Mouse (Mus musculus) embryonic fibroblast, embryonic 13.5 days (primary cell): ENCODE results near the gene Ror2. TPM values are rescaled to one million over a fixed set of nuclear protein-coding genes. Genes with fewer than 3 reads are reported as not detected.

ENCODE experiments used
- H3K27ac ChIP-seq: 2 replicates; pipeline ENCODE4 v1.5.1; 2012; ENCODE audit warnings: low read length, control low read depth, inconsistent platforms; ENCODE audit not compliant: insufficient read depth
- H3K4me1 ChIP-seq: 2 replicates; pipeline ENCODE4 v1.6.1; 2011; ENCODE audit warnings: low read length; ENCODE audit not compliant: control insufficient read depth, insufficient read depth
- H3K4me3 ChIP-seq: 2 replicates; pipeline ENCODE4 v1.5.1; 2011; ENCODE audit warnings: mild to moderate bottlenecking, control low read depth, low read length; ENCODE audit not compliant: insufficient read depth
- CTCF ChIP-seq: IDR thresholded peaks from 2 replicates; pipeline ENCODE4 v1.5.1; 2011; ENCODE audit warnings: mild to moderate bottlenecking, control low read depth, low read length, moderate library complexity, borderline replicate concordance; ENCODE audit not compliant: insufficient read depth
- POLR2A ChIP-seq: IDR thresholded peaks from 2 replicates; pipeline ENCODE4 v1.6.1; 2011; ENCODE audit warnings: low read depth, mild to moderate bottlenecking, control low read depth, low read length, moderate library complexity
- polyA plus RNA-seq: library from polyadenylated mRNA; stranded (reverse); fragments of >200 nt; gene quantifications from 2 replicates; pipeline ENCODE4 v1.2.4, GENCODE M21; 2011; ENCODE audit warnings: low read depth; ENCODE audit not compliant: missing spikeins, insufficient read length

Gene Ror2
- polyA plus RNA-seq, 1 experiment = 27.2 TPM

DNA sequence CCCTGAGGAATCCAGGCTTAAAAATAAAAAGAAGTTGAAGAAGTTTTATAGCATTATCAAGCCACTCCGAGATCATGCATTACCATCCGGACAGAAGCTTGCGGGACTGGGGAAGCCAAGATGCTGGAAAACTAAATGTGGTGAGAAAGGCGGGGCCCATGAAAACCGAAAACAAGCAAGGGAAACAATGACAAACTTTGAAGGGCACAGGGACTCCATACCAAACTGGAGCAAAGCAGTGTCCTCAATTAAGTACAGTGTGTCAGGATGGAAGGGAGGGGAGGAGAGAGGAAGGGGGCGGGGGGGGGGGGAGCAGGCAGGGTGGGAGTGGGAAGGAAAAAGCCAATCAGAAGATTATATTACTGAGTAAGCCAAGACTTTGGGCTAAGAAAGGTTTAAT, 126.4 kb downstream of the Ror2 start:
- TF ChIP-seq POLR2A = no peak
- TF ChIP-seq CTCF = no peak
- peaks cover 9% of the 10 kb centered on the region for H3K4me1 ChIP-seq
- H3K27ac ChIP-seq = no peak overlapping the region
- H3K4me3 ChIP-seq = no peak overlapping the region

DNA sequence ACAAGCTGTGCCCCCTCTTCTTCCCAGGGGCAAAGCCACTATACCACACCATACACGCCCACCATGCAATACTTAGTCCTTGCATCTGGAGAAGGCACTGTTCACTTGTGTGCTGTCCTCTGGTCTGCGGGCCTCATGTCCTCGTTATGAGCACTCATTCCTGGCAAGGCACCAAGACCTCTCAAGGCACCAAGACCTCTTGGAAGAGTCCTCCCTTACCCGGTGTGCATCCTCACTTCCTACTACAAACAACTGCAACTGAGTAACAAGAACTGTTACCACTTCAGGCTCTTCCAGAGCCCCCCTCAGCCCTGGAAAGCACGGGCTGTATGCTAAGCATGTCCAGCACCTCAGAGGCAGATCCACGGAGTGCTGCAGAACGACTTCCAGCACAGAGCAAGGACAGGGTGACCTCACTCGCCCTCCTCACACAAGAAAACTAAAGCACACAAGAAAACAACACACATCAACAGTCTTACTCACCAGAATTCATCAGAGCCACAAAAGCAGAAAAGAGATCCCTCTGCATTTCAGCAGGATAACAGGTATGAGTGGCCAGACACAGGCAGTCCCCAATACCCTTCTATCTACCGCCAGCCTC, 127.4 kb downstream of the Ror2 start:
- Histone ChIP-seq H3K27ac (no peak overlapping the region), H3K4me3 (no peak overlapping the region), H3K4me1 (peaks cover 13% of the 10 kb centered on the region)
- TF ChIP-seq POLR2A = no peak

DNA sequence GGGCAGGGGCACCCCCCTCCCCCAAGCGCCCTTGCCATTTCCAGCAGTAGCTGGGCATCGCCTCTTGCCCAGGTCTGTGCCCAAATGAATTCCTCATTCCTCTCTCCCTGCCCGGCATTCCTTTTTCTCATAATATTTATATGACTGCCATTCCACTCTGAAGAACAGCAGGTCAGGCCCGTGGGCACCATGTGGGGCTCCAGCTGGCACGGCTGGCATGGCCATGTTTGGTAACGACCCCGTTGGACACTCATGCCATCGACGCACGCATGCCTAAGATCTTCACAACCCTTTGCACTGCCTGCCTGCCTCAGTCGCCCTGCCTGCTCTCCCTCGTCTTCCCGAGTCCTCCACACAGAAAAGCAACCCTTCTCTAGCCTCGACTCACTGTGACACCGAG, 129.0 kb downstream of the Ror2 start:
- Histone ChIP-seq H3K4me3 (no peak overlapping the region), H3K27ac (no peak overlapping the region), H3K4me1 (peaks cover 11% of the 10 kb centered on the region)
- no peak for TF ChIP-seq POLR2A
- no peak for TF ChIP-seq CTCF

DNA sequence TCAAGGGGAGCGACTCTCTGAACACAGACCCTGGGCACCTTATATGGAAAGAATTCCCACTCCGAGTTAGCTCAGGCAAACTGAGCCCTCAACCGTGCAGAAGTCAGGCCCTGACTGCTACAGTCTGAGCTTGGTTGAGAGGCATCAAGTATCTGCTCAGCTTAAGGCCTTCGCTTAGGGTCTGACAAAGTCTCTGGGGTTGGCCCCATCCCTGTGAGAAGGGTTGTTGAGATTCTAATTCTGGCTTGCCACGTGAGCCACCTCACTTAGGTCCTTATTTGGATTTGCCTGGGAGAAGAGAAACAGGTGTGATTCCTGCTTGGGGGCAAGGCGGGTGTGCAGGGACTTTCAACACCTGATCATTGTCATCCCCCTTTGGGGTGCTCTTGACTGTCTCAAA, 129.6 kb downstream of the Ror2 start:
- Histone ChIP-seq H3K27ac (no peak overlapping the region), H3K4me1 (peaks cover 11% of the 10 kb centered on the region), H3K4me3 (no peak overlapping the region)
- TF ChIP-seq CTCF (no peak), POLR2A (no peak)

DNA sequence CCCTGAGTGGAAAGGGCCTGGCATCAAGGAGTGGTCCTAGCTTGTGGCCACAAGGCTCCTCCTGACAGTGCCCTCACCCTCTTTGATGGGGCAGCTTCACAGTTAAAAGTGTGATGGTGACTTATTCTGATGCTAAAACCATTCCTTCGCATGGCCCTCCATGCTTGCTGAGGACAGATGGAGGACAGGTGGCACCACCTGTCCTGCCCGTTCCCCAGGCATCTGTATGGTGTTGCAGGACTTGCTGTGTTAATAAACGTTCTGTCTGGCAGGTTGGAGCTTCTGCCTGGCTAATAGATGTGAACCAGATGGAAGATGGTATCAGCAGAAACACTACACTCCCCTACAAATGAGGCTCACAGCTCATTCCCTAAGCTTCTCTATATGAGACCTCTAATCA, 140.4 kb downstream of the Ror2 start:
- Histone ChIP-seq H3K27ac (no peak overlapping the region), H3K4me1 (no peaks in the 10 kb centered on the region), H3K4me3 (no peak overlapping the region)
- no peak for TF ChIP-seq POLR2A
- no peak for TF ChIP-seq CTCF

DNA sequence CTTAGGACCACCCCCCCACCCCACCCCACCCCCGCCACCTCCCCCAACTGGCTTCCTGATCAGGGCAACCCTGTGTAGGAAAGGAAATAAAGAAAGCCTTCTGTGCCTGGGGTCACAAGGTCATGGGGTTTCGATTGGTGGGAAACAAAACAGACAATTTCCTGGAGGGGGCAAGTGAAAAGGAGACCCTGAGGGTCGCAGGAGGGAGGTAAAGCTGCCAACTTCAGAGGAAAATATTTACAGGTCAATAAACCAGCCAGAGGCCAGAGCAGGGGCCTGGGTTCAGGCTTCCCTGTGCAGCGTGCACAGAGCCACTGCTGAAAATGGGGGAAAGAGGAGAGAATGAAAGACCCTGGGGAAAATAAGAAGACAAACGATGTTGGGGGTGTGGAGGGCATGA, 142.8 kb downstream of the Ror2 start:
- no peak overlapping the region for H3K27ac ChIP-seq
- TF ChIP-seq POLR2A (no peak), CTCF (no peak)
- no peak overlapping the region for H3K4me3 ChIP-seq
- H3K4me1 ChIP-seq = no peaks in the 10 kb centered on the region

DNA sequence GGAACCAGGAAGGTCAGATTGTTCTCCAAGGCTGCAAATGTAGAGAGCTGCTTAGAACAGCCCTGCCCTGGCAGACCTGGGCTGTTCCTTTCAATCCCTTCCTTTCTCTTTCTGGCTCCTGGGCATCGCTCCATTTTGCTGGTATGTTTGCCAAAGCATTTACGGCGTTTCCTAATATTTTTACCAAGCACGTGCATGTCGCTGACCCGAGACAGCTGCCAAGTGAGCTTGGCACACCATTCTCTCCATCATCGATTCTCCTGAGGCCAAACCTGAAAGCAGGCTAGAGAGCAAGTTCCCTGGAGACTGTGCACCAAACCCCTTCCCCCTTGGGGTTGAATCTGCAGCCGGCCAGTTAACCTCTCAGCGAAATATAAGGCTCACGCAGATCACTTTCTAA, 143.7 kb downstream of the Ror2 start:
- Histone ChIP-seq H3K27ac (no peak overlapping the region), H3K4me3 (no peak overlapping the region), H3K4me1 (no peaks in the 10 kb centered on the region)
- TF ChIP-seq CTCF = no peak
- TF ChIP-seq POLR2A = no peak

DNA sequence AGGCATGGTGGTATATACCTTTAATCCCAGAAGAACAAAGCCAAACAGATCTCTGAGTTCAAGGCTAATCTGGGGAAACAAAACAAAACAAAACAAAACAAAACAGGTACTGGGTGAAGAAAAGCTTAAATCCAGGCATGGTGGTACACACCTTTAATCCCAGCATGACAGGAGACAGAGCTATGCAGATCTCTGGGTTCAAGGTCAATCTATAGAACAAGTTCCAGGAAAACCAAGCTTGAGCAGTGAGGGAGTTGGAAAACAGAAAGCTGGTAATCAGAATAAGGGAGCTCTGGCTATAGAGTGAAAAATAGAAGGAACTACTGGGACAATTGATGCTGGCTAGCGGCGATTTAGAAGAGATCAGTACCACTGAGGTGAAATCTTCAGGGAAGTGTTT, 145.6 kb downstream of the Ror2 start:
- no peak overlapping the region for H3K4me3 ChIP-seq
- no peaks in the 10 kb centered on the region for H3K4me1 ChIP-seq
- no peak overlapping the region for H3K27ac ChIP-seq
- no peak for TF ChIP-seq CTCF
- TF ChIP-seq POLR2A = no peak

DNA sequence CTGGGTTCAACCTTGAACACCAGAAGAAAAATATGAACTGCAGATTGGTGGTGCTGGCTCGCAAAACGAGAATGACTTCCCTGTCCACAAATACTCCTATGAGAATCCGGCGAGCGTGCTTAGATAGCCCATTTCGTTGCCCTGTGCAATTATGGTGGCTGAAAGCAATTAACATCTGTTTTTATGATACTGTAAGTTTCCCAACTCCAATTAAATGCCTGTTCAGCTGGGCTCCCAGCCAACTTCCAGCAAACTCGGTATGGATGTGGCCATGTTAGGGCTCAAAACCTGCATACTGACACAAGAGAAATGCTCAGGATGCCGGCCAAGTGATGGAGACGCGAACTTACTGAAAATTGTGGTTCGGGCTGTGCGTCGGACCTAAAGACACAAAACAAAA, 155.4 kb downstream of the Ror2 start:
- H3K27ac ChIP-seq = no peak overlapping the region
- TF ChIP-seq CTCF = no peak
- TF ChIP-seq POLR2A = no peak
- H3K4me3 ChIP-seq = no peak overlapping the region
- no peaks in the 10 kb centered on the region for H3K4me1 ChIP-seq

DNA sequence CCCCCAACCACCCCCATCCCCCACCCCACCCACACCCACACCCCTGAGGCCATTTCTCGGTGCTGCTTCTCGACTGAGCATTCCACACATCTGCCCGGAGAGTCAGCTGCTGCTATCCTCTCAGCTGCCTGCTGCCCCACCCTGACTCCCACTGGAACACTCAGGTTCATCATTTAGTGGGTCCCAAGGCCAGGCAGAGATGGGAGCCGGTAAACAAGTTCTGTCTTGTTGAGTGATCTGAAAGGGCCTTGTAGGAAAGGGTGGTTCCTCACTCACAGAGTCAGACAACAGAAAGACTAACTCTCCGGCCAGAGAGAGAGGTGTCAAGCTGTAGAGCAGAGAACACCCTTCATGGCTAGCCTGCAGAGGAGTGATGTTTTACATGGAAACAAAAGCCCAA, 155.9 kb downstream of the Ror2 start:
- TF ChIP-seq POLR2A (no peak), CTCF (no peak)
- H3K4me1 ChIP-seq = no peaks in the 10 kb centered on the region
- H3K27ac ChIP-seq = no peak overlapping the region
- no peak overlapping the region for H3K4me3 ChIP-seq

DNA sequence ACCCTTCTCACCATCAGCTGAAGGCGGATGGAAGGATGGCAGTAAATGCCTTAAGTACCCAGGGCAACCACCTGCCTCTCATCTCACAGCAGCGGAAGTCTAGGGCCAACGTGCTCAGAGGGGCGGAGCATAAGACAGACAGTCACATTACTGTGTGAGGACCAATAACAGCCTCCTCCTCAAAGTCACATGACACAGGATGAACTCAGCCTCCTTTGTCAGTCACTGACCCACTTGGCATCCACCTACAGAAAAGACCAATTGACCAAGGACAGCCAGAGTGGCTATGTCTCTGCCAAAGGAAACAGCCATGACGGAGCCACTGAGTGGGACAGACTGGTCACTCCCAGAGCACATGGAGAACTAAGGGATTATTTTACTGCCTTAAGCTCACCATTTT, 160.3 kb downstream of the Ror2 start:
- no peak overlapping the region for H3K4me3 ChIP-seq
- H3K27ac ChIP-seq = no peak overlapping the region
- H3K4me1 ChIP-seq = no peaks in the 10 kb centered on the region; the same call in 1 of the 2 replicates
- TF ChIP-seq POLR2A = no peak
- no peak for TF ChIP-seq CTCF
